Mouse (Mus musculus) heart, postnatal 0 days (tissue): ENCODE results near the gene H3f3a.
A peak's percentile ranks its signal among the peaks of the same experiment; 100 is the strongest.

ENCODE experiments used
- CTCF ChIP-seq: IDR thresholded peaks from 2 replicates; pipeline ENCODE4 v1.5.1; 2016; ENCODE audit warnings: antibody characterized with exemption, control low read depth, low read depth
- EP300 ChIP-seq: IDR thresholded peaks from 2 replicates; pipeline ENCODE4 v1.6.1; 2016; ENCODE audit warnings: antibody characterized with exemption, low read depth

- TF ChIP-seq CTCF (no peak), EP300 (peak; percentile 54; the same call in 1 of the 2 replicates)
Measured at GRCm38 (mm10) chr1:180848511-180849241, 34.9 kb upstream of the H3f3a start.
